Mouse (Mus musculus) heart, postnatal 0 days (tissue): ENCODE data around the gene S1pr4. TPM values are rescaled to one million over a fixed set of nuclear protein-coding genes. Genes with fewer than 3 reads are reported as not detected.

Experiments
- ATAC-seq: fragments of 200-750 bp; cut with Nextera tagmentation; 2 replicates; pipeline ENCODE4 v1.8.0; 2017; ENCODE audit warnings: low read depth, moderate number of reproducible peaks, moderate library complexity; ENCODE audit not compliant: insufficient read depth
- DNase-seq: peaks from one replicate; pipeline ENCODE4 v3.0.0-alpha.2; 2016; ENCODE audit warnings: low spot score
- H3K27ac ChIP-seq: fragments of 300-500 bp; sonication (generic); 2 replicates; pipeline ENCODE4 v1.5.1; 2014; ENCODE audit warnings: low read depth, mild to moderate bottlenecking
- H3K27me3 ChIP-seq: fragments of 300-500 bp; sonication (generic); 2 replicates; pipeline ENCODE4 v1.6.1; 2014; ENCODE audit warnings: low read length, mixed read lengths; ENCODE audit not compliant: control insufficient read depth, insufficient read depth
- H3K36me3 ChIP-seq: fragments of 300-500 bp; sonication (generic); replicated peaks from 2 replicates; pipeline ENCODE4 v1.6.1; 2014; ENCODE audit warnings: low read length, mixed read lengths; ENCODE audit not compliant: control insufficient read depth, insufficient read depth
- H3K4me1 ChIP-seq: fragments of 300-500 bp; sonication (generic); 2 replicates; pipeline ENCODE4 v1.6.1; 2014; ENCODE audit warnings: antibody characterized with exemption; ENCODE audit not compliant: control insufficient read depth, insufficient read depth
- H3K4me2 ChIP-seq: fragments of 300-500 bp; sonication (generic); 2 replicates; pipeline ENCODE4 v1.6.1; 2014; ENCODE audit warnings: low read depth, mild to moderate bottlenecking, low read length, moderate library complexity
- H3K4me3 ChIP-seq: fragments of 300-500 bp; sonication (generic); 2 replicates; pipeline ENCODE4 v1.5.1; 2014; ENCODE audit warnings: low read depth, low read length
- H3K9ac ChIP-seq: fragments of 300-500 bp; sonication (generic); replicated peaks from 2 replicates; pipeline ENCODE4 v1.6.1; 2014; ENCODE audit warnings: low read depth, low read length, mixed read lengths
- H3K9me3 ChIP-seq: fragments of 300-500 bp; sonication (generic); replicated peaks from 2 replicates; pipeline ENCODE4 v1.6.1; 2016; ENCODE audit warnings: low read length; ENCODE audit not compliant: control insufficient read depth
- CTCF ChIP-seq: IDR thresholded peaks from 2 replicates; pipeline ENCODE4 v1.5.1; 2016; ENCODE audit warnings: antibody characterized with exemption, control low read depth, low read depth
- EP300 ChIP-seq: IDR thresholded peaks from 2 replicates; pipeline ENCODE4 v1.6.1; 2016; ENCODE audit warnings: antibody characterized with exemption, low read depth
- WGBS: fragments of 180-500 bp; shearing (Covaris S2); extraction: QIAGEN DNeasy Blood & Tissue Kit; methylation state at CpG from one replicate; pipeline ENCODE4 v1.1.7; 2014; 5-methylcytosine and 5-hydroxymethylcytosine counted together
- polyA plus RNA-seq: library from polyadenylated mRNA; unstranded; fragments of >200 nt; fragmentation: Nextera tagmentation; extraction: Ambion mirVana; gene quantifications from 2 replicates; pipeline ENCODE4 v1.2.1, GENCODE M21; 2015
- total RNA-seq: library from RNA; depleted of rRNA; stranded (reverse); fragments of >200 nt; gene quantifications from 2 replicates; pipeline ENCODE4 v1.2.3, GENCODE M21; 2014; ENCODE audit warnings: low replicate concordance

The S1pr4 gene
- total and polyA plus RNA-seq, 2 experiments from 2014 or later, result 0.34 TPM; not detected in 1

- Histone ChIP-seq H3K9me3 (no peaks in the 10 kb centered on the region), H3K9ac (no peak overlapping the region), H3K27me3 (no peaks in the 10 kb centered on the region), H3K4me1 (peaks cover 21% of the 10 kb centered on the region), H3K4me2 (no peak overlapping the region), H3K4me3 (no peak overlapping the region), H3K36me3 (peaks cover 52% of the 10 kb centered on the region), H3K27ac (no peak overlapping the region)
- DNase-seq (no peak), ATAC-seq (no peak)
- no peak for TF ChIP-seq EP300
- no peak for TF ChIP-seq CTCF
- WGBS, result 87% methylated on average over 11 of the region's 11 CpGs
Observed at GRCm38 (mm10) chr10:81492606-81493240, 7.2 kb downstream of the S1pr4 start.

GRCm38 (mm10) chr10:81491018-81491417 is 8.9 kb downstream of the S1pr4 start:
- peaks cover 66% of the 10 kb centered on the region for H3K36me3 ChIP-seq
- WGBS, result 91% methylated on average over 9 of the region's 9 CpGs
- peaks cover 23% of the 10 kb centered on the region for H3K4me1 ChIP-seq
- TF ChIP-seq EP300 (no peak), CTCF (no peak)
- H3K27ac ChIP-seq, result no peak overlapping the region
- H3K4me3 ChIP-seq, result no peak overlapping the region
- H3K4me2 ChIP-seq, result no peak overlapping the region
- H3K27me3 ChIP-seq, result no peaks in the 10 kb centered on the region
- ATAC-seq, result no peak
- no peak overlapping the region for H3K9ac ChIP-seq
- H3K9me3 ChIP-seq, result no peaks in the 10 kb centered on the region
- no peak for DNase-seq

DNA sequence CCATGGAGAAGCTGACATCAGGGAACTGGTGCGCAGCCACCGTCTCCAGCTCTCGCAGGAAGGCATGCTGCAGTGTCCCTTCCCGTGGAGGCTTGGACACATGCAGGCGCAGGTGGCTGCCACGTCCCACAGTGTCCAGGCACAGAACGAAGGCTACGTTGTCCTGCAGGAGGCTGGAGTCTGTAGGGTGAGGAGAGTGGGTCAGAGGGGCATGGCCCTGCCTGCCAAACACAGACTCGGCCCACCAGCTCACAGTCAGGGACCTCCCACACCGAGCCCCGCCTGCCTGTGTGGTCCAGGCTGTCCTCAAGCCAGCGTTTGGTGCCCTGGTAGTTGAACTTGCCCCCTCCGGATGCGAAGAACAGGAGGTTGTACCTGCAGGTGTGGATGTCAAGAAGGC is 10.0 kb downstream of the S1pr4 start:
- H3K27me3 ChIP-seq, result no peaks in the 10 kb centered on the region
- H3K27ac ChIP-seq, result no peak overlapping the region
- H3K4me3 ChIP-seq, result no peak overlapping the region
- no peaks in the 10 kb centered on the region for H3K9me3 ChIP-seq
- ATAC-seq, result no peak
- H3K36me3 ChIP-seq, result peaks cover 66% of the 10 kb centered on the region
- no peak for TF ChIP-seq EP300
- H3K4me1 ChIP-seq, result peaks cover 15% of the 10 kb centered on the region
- no peak for DNase-seq
- H3K4me2 ChIP-seq, result no peak overlapping the region
- 80% methylated on average over 14 of the region's 14 CpGs for WGBS
- no peak overlapping the region for H3K9ac ChIP-seq

- no peak overlapping the region for H3K9ac ChIP-seq
- H3K4me2 ChIP-seq, result no peak overlapping the region
- H3K4me3 ChIP-seq, result no peak overlapping the region
- H3K9me3 ChIP-seq, result no peaks in the 10 kb centered on the region
- no peaks in the 10 kb centered on the region for H3K27me3 ChIP-seq
- 38% methylated on average over 11 of the region's 11 CpGs for WGBS
- TF ChIP-seq CTCF (peak; percentile 39), EP300 (no peak)
- no peak for DNase-seq
- H3K27ac ChIP-seq, result no peak overlapping the region
- H3K36me3 ChIP-seq, result peaks cover 66% of the 10 kb centered on the region
- peaks cover 11% of the 10 kb centered on the region for H3K4me1 ChIP-seq
- ATAC-seq, result peak; percentile 42; the same call in 1 of the 2 replicates
Observed at GRCm38 (mm10) chr10:81488081-81488480, 11.9 kb downstream of the S1pr4 start.

- Histone ChIP-seq H3K9ac (no peak overlapping the region), H3K36me3 (peaks cover 51% of the 10 kb centered on the region), H3K9me3 (no peaks in the 10 kb centered on the region), H3K27ac (no peak overlapping the region), H3K4me1 (peaks cover 11% of the 10 kb centered on the region), H3K27me3 (peaks cover 8% of the 10 kb centered on the region), H3K4me3 (no peak overlapping the region), H3K4me2 (no peak overlapping the region)
- no peak for TF ChIP-seq EP300
- TF ChIP-seq CTCF, result no peak
- DNase-seq, result no peak
- WGBS, result 87% methylated on average over 10 of the region's 10 CpGs
- ATAC-seq, result no peak
Observed at GRCm38 (mm10) chr10:81486496-81486895, 13.4 kb downstream of the S1pr4 start.

DNA sequence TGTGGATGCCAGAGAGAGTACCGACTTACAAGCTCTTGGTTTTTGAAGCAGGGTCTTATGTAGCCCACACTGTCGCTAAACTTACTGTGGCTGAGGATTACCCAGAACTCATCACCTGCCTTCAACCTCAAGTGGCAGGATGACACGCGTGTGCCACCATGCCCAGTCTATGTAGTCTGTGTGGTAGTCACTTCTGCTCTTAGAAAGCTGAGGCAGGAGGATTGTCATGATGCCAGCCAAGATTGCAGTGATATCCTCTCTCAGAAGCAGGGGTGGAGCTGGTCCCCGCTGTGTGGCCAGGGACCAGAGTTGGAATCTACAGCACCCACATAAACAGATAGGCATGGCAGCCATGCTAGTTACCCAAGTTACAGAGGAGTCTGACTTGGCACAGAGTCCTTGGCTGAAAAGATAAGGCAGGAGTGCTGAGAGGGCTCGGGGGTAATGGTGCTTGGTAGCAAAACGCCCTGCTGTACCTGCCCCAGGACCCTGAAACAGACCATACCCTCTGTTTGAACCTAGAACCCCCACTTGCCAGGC is 14.4 kb downstream of the S1pr4 start:
- H3K9ac ChIP-seq, result no peak overlapping the region
- WGBS, result 47% methylated on average over 7 of the region's 7 CpGs
- H3K27me3 ChIP-seq, result peaks cover 17% of the 10 kb centered on the region
- TF ChIP-seq EP300 (no peak), CTCF (no peak)
- H3K36me3 ChIP-seq, result peaks cover 42% of the 10 kb centered on the region
- H3K9me3 ChIP-seq, result no peaks in the 10 kb centered on the region
- DNase-seq (no peak), ATAC-seq (no peak)
- H3K27ac ChIP-seq, result no peak overlapping the region
- H3K4me3 ChIP-seq, result no peak overlapping the region
- H3K4me1 ChIP-seq, result peaks cover 11% of the 10 kb centered on the region
- no peak overlapping the region for H3K4me2 ChIP-seq
